Mouse (Mus musculus): ENCODE results near the gene Lrrc45. TPM values are rescaled to one million over a fixed set of nuclear protein-coding genes. Genes with fewer than 3 reads are reported as not detected.

The Lrrc45 gene
- total and polyA plus RNA-seq, 3 experiments, result 11.7 to 31.3 (median 20.3) TPM

GRCm38 (mm10) chr11:120689365-120689764, 24.4 kb upstream of the Lrrc45 start:
- Histone ChIP-seq H3K4me2 (ENCODE audit: insufficient read depth, low read depth, poor library complexity, severe bottlenecking) (no peak overlapping the region), H3K9me3 (replicated peaks; ENCODE audit: low read length) (no peaks in the 10 kb centered on the region), H3K27ac (ENCODE audit: insufficient read depth, low read depth) (no peak overlapping the region), H3K4me1 (ENCODE audit: control insufficient read depth in 1 of 2, insufficient read depth in 2 of 2) (no peaks in the 10 kb centered on the region), H3K36me3 (replicated peaks in 1 of 2; ENCODE audit: control insufficient read depth in 1 of 2, insufficient read depth in 1 of 2, low read length in 1 of 2) (peaks cover 49 to 92% of the 10 kb centered on the region in 2 experiments), H3K79me2 (replicated peaks; ENCODE audit: control insufficient read depth, extremely low read depth, insufficient read depth, poor library complexity, severe bottlenecking) (no peaks in the 10 kb centered on the region), H3K27me3 (replicated peaks) (no peaks in the 10 kb centered on the region), H3K4me3 (replicated peaks in 1 of 3; ENCODE audit: low read depth in 2 of 3, low read length in 2 of 3, poor library complexity in 1 of 3) (no peak overlapping the region), H3K9ac (ENCODE audit: insufficient read depth, low read depth) (no peak overlapping the region)
- dilution Hi-C loops (cut with MboI; ENCODE audit: extremely low pct_ligation_motif_present, extremely low pct_unique_long_range_greater_than_20kb, low sequenced_read_pairs), result no loop called here
- in situ Hi-C loops (cut with MboI; ENCODE audit: low pct_ligation_motif_present, low pct_unique_long_range_greater_than_20kb, low sequenced_read_pairs), result loop anchor here (10.0 kb wide), 1 partner anchor 65 kb away; the partner anchor contains the start of gene Sirt7
- TF ChIP-seq RCOR1 (conservative IDR thresholded peaks at IDR 0.05; ENCODE audit: low read depth, low read length) (no peak), ZNF384 (IDR thresholded peaks at IDR 0.05; ENCODE audit: low read depth, low read length) (no peak), MAX (IDR thresholded peaks at IDR 0.05; ENCODE audit: low read length) (no peak), NELFE (IDR thresholded peaks at IDR 0.05; ENCODE audit: low read depth, low read length) (no peak), CHD2 (IDR thresholded peaks at IDR 0.05; ENCODE audit: low read length) (no peak), TCF12 (IDR thresholded peaks at IDR 0.05; ENCODE audit: low read depth, low read length) (no peak), BHLHE40 (IDR thresholded peaks at IDR 0.05; ENCODE audit: low read depth, low read length) (no peak), PAX5 (IDR thresholded peaks at IDR 0.05; ENCODE audit: low read length) (no peak)
- DNase-seq (ENCODE audit: extremely low read depth), result no peak

GRCm38 (mm10) chr11:120692471-120693011, 21.2 kb upstream of the Lrrc45 start:
- H3K9ac ChIP-seq (ENCODE audit: insufficient read depth, low read depth), result no peak overlapping the region
- no peak overlapping the region for H3K4me3 ChIP-seq (replicated peaks in 1 of 3; ENCODE audit: low read depth in 2 of 3, low read length in 2 of 3, poor library complexity in 1 of 3)
- H3K79me2 ChIP-seq (replicated peaks; ENCODE audit: control insufficient read depth, extremely low read depth, insufficient read depth, poor library complexity, severe bottlenecking), result no peaks in the 10 kb centered on the region
- peaks cover 8% of the 10 kb centered on the region for H3K9me3 ChIP-seq (replicated peaks; ENCODE audit: low read length)
- in situ Hi-C loops (cut with MboI; ENCODE audit: low pct_ligation_motif_present, low pct_unique_long_range_greater_than_20kb, low sequenced_read_pairs), result no loop called here
- TF ChIP-seq CTCF (conservative IDR thresholded peaks at IDR 0.05 in 1 of 2, IDR thresholded peaks at IDR 0.05 in 1 of 2; ENCODE audit: low read depth in 2 of 2, low read length in 2 of 2), result no peak
- TF ChIP-seq HCFC1 (IDR thresholded peaks at IDR 0.05; ENCODE audit: low read depth, low read length), result no peak
- TF ChIP-seq ZC3H11A (IDR thresholded peaks at IDR 0.05; ENCODE audit: low read depth, low read length), result no peak
- TF ChIP-seq GABPA (IDR thresholded peaks at IDR 0.05; ENCODE audit: insufficient replicate concordance, low read depth, low read length), result no peak
- no peak for TF ChIP-seq NRF1 (IDR thresholded peaks at IDR 0.05; ENCODE audit: low read depth, low read length)
- TF ChIP-seq UBTF (IDR thresholded peaks at IDR 0.05; ENCODE audit: low read depth, low read length), result no peak
- TF ChIP-seq EP300 (IDR thresholded peaks at IDR 0.05; ENCODE audit: low read length), result no peak
- TF ChIP-seq MAZ (IDR thresholded peaks at IDR 0.05; ENCODE audit: low read depth, low read length), result no peak
- no peak for TF ChIP-seq SMC3 (IDR thresholded peaks at IDR 0.05; ENCODE audit: low read depth, low read length)
- no peak for TF ChIP-seq POLR2AphosphoS2 (IDR thresholded peaks at IDR 0.05; ENCODE audit: low read depth, low read length)
- no peak for TF ChIP-seq ELF1 (IDR thresholded peaks at IDR 0.05; ENCODE audit: low read depth, low read length)
- TF ChIP-seq JUN (IDR thresholded peaks at IDR 0.05; ENCODE audit: insufficient read depth, low read depth, low read length), result no peak
- TF ChIP-seq JUND (conservative IDR thresholded peaks at IDR 0.05; ENCODE audit: low read depth, low read length), result no peak
- no peak for TF ChIP-seq TCF12 (IDR thresholded peaks at IDR 0.05; ENCODE audit: low read depth, low read length)
- no peak for TF ChIP-seq PAX5 (IDR thresholded peaks at IDR 0.05; ENCODE audit: low read length)
- no peak for TF ChIP-seq MEF2A (IDR thresholded peaks at IDR 0.05; ENCODE audit: borderline replicate concordance, low read depth, low read length)
- H3K27me3 ChIP-seq (replicated peaks), result no peaks in the 10 kb centered on the region
- dilution Hi-C loops (cut with MboI; ENCODE audit: extremely low pct_ligation_motif_present, extremely low pct_unique_long_range_greater_than_20kb, low sequenced_read_pairs), result no loop called here
- no peak overlapping the region for H3K4me2 ChIP-seq (ENCODE audit: insufficient read depth, low read depth, poor library complexity, severe bottlenecking)
- no peak overlapping the region for H3K27ac ChIP-seq (ENCODE audit: insufficient read depth, low read depth)
- no peaks in the 10 kb centered on the region for H3K4me1 ChIP-seq (ENCODE audit: control insufficient read depth in 1 of 2, insufficient read depth in 2 of 2)
- H3K36me3 ChIP-seq (replicated peaks in 1 of 2; ENCODE audit: control insufficient read depth in 1 of 2, insufficient read depth in 1 of 2, low read length in 1 of 2), result peaks cover 55 to 92% of the 10 kb centered on the region in 2 experiments
- no peak for DNase-seq (ENCODE audit: extremely low read depth)
